Mouse (Mus musculus) thymus, adult 2 months (tissue): ENCODE data around the gene 9530077C05Rik.

Experiments used
- CTCF ChIP-seq: fragments of 200-500 bp; IDR thresholded peaks from 2 replicates; pipeline ENCODE4 v1.5.1; 2012; ENCODE audit warnings: mild to moderate bottlenecking, control low read depth, low read length, moderate library complexity, borderline replicate concordance; ENCODE audit not compliant: control insufficient read depth, poor library complexity, insufficient read depth; ENCODE audit errors: extremely low read depth
- POLR2A ChIP-seq: fragments of 200-500 bp; IDR thresholded peaks from 2 replicates; pipeline ENCODE4 v1.6.1; 2012; ENCODE audit warnings: mild to moderate bottlenecking, low read length, control low read depth, moderate library complexity; ENCODE audit not compliant: control insufficient read depth, poor library complexity, insufficient read depth; ENCODE audit errors: extremely low read depth

DNA sequence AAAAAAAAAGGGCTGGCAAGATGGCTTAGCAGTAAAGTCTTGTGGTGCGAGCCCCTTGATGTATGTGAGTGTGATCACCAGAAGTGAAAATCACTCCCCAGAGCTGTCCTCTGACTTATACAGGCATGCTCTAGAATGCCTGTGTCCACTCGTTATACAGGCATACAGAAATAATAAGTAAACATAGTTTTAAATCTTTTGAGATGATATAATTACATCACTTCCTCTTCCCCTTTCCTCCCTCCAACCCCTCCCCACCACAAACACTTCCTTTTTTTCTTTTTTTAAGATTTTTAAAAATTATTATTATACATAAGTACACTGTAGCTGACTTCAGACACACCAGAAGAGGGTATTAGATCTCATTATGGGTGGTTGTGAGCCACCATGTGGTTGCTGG lies 16.6 kb upstream of the 9530077C05Rik start:
- TF ChIP-seq CTCF (no peak), POLR2A (no peak)
